Mouse (Mus musculus) lung, postnatal 0 days (tissue): ENCODE measurements around the gene Wbp11.

Experiments used
- CTCF ChIP-seq: IDR thresholded peaks from 2 replicates; pipeline ENCODE4 v1.5.1; 2016; ENCODE audit warnings: antibody characterized with exemption, mild to moderate bottlenecking
- EP300 ChIP-seq: IDR thresholded peaks from 2 replicates; pipeline ENCODE4 v1.6.1; 2016; ENCODE audit warnings: antibody characterized with exemption, mild to moderate bottlenecking, control low read depth

- TF ChIP-seq CTCF = no peak
- TF ChIP-seq EP300 = no peak
These were observed 3.0 kb downstream of the Wbp11 start for GRCm38 (mm10) chr6:136824987-136825386.
